Mouse (Mus musculus): Measurements from ENCODE around the gene Tpra1. TPM values are rescaled to one million over a fixed set of nuclear protein-coding genes. Genes with fewer than 3 reads are reported as not detected.

Tpra1 gene
- polyA plus RNA-seq, 1 experiment = 29.1 TPM

DNA sequence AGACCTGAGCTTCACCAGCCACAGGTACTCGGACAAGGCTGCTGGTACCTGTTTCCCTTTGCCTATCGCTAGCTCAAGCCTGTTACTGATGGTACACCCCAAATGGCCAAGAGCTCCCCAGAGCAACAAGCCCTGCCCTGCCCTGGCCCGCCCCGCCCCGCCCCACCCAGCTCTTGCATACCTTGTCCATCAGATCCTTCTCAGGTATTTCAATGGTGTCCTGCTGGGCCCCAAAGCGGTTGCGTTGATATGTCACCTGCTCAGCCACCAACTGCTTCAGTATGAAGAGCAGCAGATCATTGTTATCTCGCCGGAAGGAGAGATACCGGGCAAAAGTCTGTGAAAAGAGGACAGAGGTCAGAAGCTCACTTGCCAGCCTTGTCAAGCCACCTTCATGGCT is 17.9 kb upstream of the Tpra1 start:
- Histone ChIP-seq H3ac (ENCODE audit: control insufficient read depth, insufficient read length, low read depth) (no peak overlapping the region), H3K79me3 (ENCODE audit: low read depth) (no peaks in the 10 kb centered on the region), H3K27me3 (ENCODE audit: control insufficient read depth, insufficient read depth, insufficient read length) (no peaks in the 10 kb centered on the region), H3K4me3 (ENCODE audit: insufficient read depth, poor library complexity, severe bottlenecking) (no peak overlapping the region), H3K36me3 (ENCODE audit: control insufficient read depth, insufficient read depth) (peaks cover 92% of the 10 kb centered on the region), H3K79me2 (ENCODE audit: control insufficient read depth, insufficient read depth) (no peaks in the 10 kb centered on the region)
- TF ChIP-seq MYOG (IDR thresholded peaks at IDR 0.05; ENCODE audit: control insufficient read depth, extremely low read depth, insufficient read length) (no peak), CTCF (IDR thresholded peaks at IDR 0.05; ENCODE audit: control insufficient read depth, insufficient read depth, insufficient read length) (no peak), MYOD1 (IDR thresholded peaks at IDR 0.05; ENCODE audit: control insufficient read depth, insufficient read length, low read depth) (no peak), FOSL1 (IDR thresholded peaks at IDR 0.05; ENCODE audit: insufficient read depth, low read length, poor library complexity, severe bottlenecking) (no peak), CEBPB (IDR thresholded peaks at IDR 0.05; ENCODE audit: low read depth) (no peak), MAX (IDR thresholded peaks at IDR 0.05) (no peak), USF1 (IDR thresholded peaks at IDR 0.05; ENCODE audit: low read depth) (no peak)

GRCm38 (mm10) chr6:88884690-88885089 is 17.4 kb upstream of the Tpra1 start:
- H3K36me3 ChIP-seq (ENCODE audit: control insufficient read depth, insufficient read depth) = peaks cover 97% of the 10 kb centered on the region
- no peak overlapping the region for H3ac ChIP-seq (ENCODE audit: control insufficient read depth, insufficient read length, low read depth)
- no peak overlapping the region for H3K4me3 ChIP-seq (ENCODE audit: insufficient read depth, poor library complexity, severe bottlenecking)
- no peaks in the 10 kb centered on the region for H3K27me3 ChIP-seq (ENCODE audit: control insufficient read depth, insufficient read depth, insufficient read length)
- TF ChIP-seq MYOD1 (IDR thresholded peaks at IDR 0.05; ENCODE audit: control insufficient read depth, insufficient read length, low read depth) (no peak), CEBPB (IDR thresholded peaks at IDR 0.05; ENCODE audit: low read depth) (no peak), CTCF (IDR thresholded peaks at IDR 0.05; ENCODE audit: control insufficient read depth, insufficient read depth, insufficient read length) (no peak), MAX (IDR thresholded peaks at IDR 0.05) (no peak), MYOG (IDR thresholded peaks at IDR 0.05; ENCODE audit: control insufficient read depth, extremely low read depth, insufficient read length) (no peak), FOSL1 (IDR thresholded peaks at IDR 0.05; ENCODE audit: insufficient read depth, low read length, poor library complexity, severe bottlenecking) (no peak), USF1 (IDR thresholded peaks at IDR 0.05; ENCODE audit: low read depth) (no peak)
- H3K79me2 ChIP-seq (ENCODE audit: control insufficient read depth, insufficient read depth) = no peaks in the 10 kb centered on the region
- H3K79me3 ChIP-seq (ENCODE audit: low read depth) = no peaks in the 10 kb centered on the region

DNA sequence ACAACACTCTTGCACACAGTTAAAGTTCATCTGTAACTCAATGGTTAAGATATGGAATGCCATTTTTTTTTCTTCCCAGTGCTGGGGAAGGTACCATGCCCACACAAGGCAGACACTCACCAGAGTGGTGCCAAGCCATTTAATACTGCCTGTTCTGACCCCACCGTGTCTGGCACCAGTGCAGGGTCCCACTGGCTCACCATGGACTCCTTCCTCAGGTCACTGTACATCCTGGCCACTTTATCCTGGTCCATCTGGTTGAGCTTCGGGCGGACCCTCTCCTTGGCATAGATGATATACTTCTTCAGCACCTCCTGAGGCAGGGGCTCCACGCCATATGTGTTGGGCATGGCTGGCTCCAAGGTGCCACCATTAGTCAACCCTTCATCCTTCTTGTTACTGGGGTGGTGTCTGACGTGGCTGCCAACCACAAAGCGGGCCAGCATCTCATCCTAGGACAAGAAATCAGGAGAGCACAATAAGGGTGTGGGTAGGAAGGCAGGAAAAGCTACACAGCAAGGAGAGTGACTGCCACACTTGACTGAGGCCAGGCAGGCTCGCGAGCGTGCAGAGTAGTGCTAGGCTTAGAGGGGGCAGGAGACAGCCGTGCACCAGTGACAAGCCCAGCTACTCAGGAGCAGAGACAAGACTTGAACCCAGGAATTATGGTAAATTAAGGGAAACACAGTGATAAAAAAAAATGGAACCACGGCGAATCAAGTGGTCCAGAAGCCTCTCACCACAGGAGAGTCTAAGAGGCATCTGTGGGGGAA is 16.2 kb upstream of the Tpra1 start:
- Histone ChIP-seq H3K27me3 (ENCODE audit: control insufficient read depth, insufficient read depth, insufficient read length) (no peaks in the 10 kb centered on the region), H3K79me3 (ENCODE audit: low read depth) (no peaks in the 10 kb centered on the region), H3K36me3 (ENCODE audit: control insufficient read depth, insufficient read depth) (peaks cover 98% of the 10 kb centered on the region), H3K79me2 (ENCODE audit: control insufficient read depth, insufficient read depth) (no peaks in the 10 kb centered on the region), H3K4me3 (ENCODE audit: insufficient read depth, poor library complexity, severe bottlenecking) (no peak overlapping the region), H3ac (ENCODE audit: control insufficient read depth, insufficient read length, low read depth) (no peak overlapping the region)
- TF ChIP-seq MYOD1 (IDR thresholded peaks at IDR 0.05; ENCODE audit: control insufficient read depth, insufficient read length, low read depth) = no peak
- TF ChIP-seq MAX (IDR thresholded peaks at IDR 0.05) = no peak

GRCm38 (mm10) chr6:88886417-88886967 is 15.6 kb upstream of the Tpra1 start:
- Histone ChIP-seq H3K27me3 (ENCODE audit: control insufficient read depth, insufficient read depth, insufficient read length) (no peaks in the 10 kb centered on the region), H3K36me3 (ENCODE audit: control insufficient read depth, insufficient read depth) (peaks cover 98% of the 10 kb centered on the region), H3K79me2 (ENCODE audit: control insufficient read depth, insufficient read depth) (no peaks in the 10 kb centered on the region), H3K4me3 (ENCODE audit: insufficient read depth, poor library complexity, severe bottlenecking) (no peak overlapping the region), H3K79me3 (ENCODE audit: low read depth) (no peaks in the 10 kb centered on the region), H3ac (ENCODE audit: control insufficient read depth, insufficient read length, low read depth) (no peak overlapping the region)
- TF ChIP-seq FOSL1 (IDR thresholded peaks at IDR 0.05; ENCODE audit: insufficient read depth, low read length, poor library complexity, severe bottlenecking) (no peak), CTCF (IDR thresholded peaks at IDR 0.05; ENCODE audit: control insufficient read depth, insufficient read depth, insufficient read length) (no peak), MYOD1 (IDR thresholded peaks at IDR 0.05; ENCODE audit: control insufficient read depth, insufficient read length, low read depth) (no peak), MYOG (IDR thresholded peaks at IDR 0.05; ENCODE audit: control insufficient read depth, extremely low read depth, insufficient read length) (no peak), CEBPB (IDR thresholded peaks at IDR 0.05; ENCODE audit: low read depth) (no peak)

GRCm38 (mm10) chr6:88889410-88890042 is 12.5 kb upstream of the Tpra1 start:
- H3ac ChIP-seq (ENCODE audit: control insufficient read depth, insufficient read length, low read depth) = no peak overlapping the region
- H3K79me3 ChIP-seq (ENCODE audit: low read depth) = no peaks in the 10 kb centered on the region
- peaks cover 94% of the 10 kb centered on the region for H3K36me3 ChIP-seq (ENCODE audit: control insufficient read depth, insufficient read depth)
- peaks cover 14% of the 10 kb centered on the region for H3K79me2 ChIP-seq (ENCODE audit: control insufficient read depth, insufficient read depth)
- H3K27me3 ChIP-seq (ENCODE audit: control insufficient read depth, insufficient read depth, insufficient read length) = no peaks in the 10 kb centered on the region
- H3K4me3 ChIP-seq (ENCODE audit: insufficient read depth, poor library complexity, severe bottlenecking) = no peak overlapping the region
- TF ChIP-seq MAX (IDR thresholded peaks at IDR 0.05) = no peak
- no peak for TF ChIP-seq CTCF (IDR thresholded peaks at IDR 0.05; ENCODE audit: control insufficient read depth, insufficient read depth, insufficient read length)
- TF ChIP-seq MYOG (IDR thresholded peaks at IDR 0.05; ENCODE audit: control insufficient read depth, extremely low read depth, insufficient read length) = no peak
- no peak for TF ChIP-seq USF1 (IDR thresholded peaks at IDR 0.05; ENCODE audit: low read depth)
- TF ChIP-seq FOSL1 (IDR thresholded peaks at IDR 0.05; ENCODE audit: insufficient read depth, low read length, poor library complexity, severe bottlenecking) = no peak
- no peak for TF ChIP-seq CEBPB (IDR thresholded peaks at IDR 0.05; ENCODE audit: low read depth)
- TF ChIP-seq MYOD1 (IDR thresholded peaks at IDR 0.05; ENCODE audit: control insufficient read depth, insufficient read length, low read depth) = no peak
